In the genomic region with DNA sequence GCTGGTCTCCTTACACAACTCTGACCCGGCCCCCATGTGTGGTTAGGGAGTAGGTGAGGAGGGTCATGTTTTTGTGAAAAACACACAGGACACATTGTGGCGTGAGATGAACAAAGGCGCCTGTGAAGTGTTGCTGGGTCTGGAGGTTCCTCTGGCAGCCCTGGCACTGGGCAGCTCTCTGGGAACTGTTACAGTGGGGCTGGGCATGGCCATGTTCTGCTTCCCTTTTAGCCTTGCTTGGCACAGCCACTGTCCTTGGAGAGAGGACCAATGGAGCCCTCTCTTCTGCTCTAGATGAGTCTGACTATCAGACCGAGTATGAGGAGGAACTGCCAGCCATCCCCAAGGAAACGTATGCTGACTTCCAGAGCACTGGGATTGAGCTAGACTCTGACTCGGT, we compare ENCODE assay signal across 26 mouse cellular contexts. TPM values are rescaled to one million over a fixed set of nuclear protein-coding genes. Genes with fewer than 3 reads are reported as not detected.
"Had no signal": no experiment of that assay in that cellular context is flagged by ENCODE, and none has a peak within 500 bp of the region (broad histone marks: within the 10 kb centered on the region; RNA-seq: fewer than 3 reads in every experiment).

No protein-coding gene starts in this region.

- DNase-seq: gastrocnemius, adult 2 months; gastrocnemius, postnatal 10 days; gastrocnemius, postnatal 25 days; heart, postnatal 4 days; kidney, adult 18-20 months; kidney, adult 8-10 months; kidney, postnatal 10 days; kidney, postnatal 25 days; kidney, postnatal 4 days; layer of hippocampus, adult 9-11 months; liver; liver, embryonic 13.5 days had no signal

- H3K27ac ChIP-seq: heart, adult 2 months; heart, embryonic 13.5 days; heart, embryonic 15.5 days; intestine, embryonic 15.5 days; limb, embryonic 12.5 days; liver, embryonic 13.5 days; liver, embryonic 15.5 days had no signal

- H3K4me3 ChIP-seq: gastrocnemius, adult 2 months; heart, adult 2 months; heart, embryonic 13.5 days; heart, embryonic 15.5 days; intestine, embryonic 15.5 days; left cerebral cortex, adult 2 months; liver, embryonic 13.5 days had no signal

RNA-seq across cellular contexts. Expression of a gene that starts 27.0 kb away (rescaled TPM):
- total RNA-seq: gastrocnemius, adult 2 months; gastrocnemius, postnatal 10 days; gastrocnemius, postnatal 25 days; gastrocnemius, postnatal 4 days; granulocyte monocyte progenitor cell, adult 5-6 weeks; heart, adult 2 months; heart, postnatal 25 days; heart, postnatal 4 days; layer of hippocampus, adult 8-10 months; layer of hippocampus, postnatal 25 days; left cerebral cortex, adult 2 months; left cerebral cortex, postnatal 14 days; left cerebral cortex, postnatal 36 days had no signal

RNA-seq across cellular contexts. Expression of a gene that starts 41.8 kb away (rescaled TPM):
- total RNA-seq: gastrocnemius, adult 2 months; gastrocnemius, postnatal 10 days; gastrocnemius, postnatal 25 days; gastrocnemius, postnatal 4 days; granulocyte monocyte progenitor cell, adult 5-6 weeks; heart, adult 2 months; heart, postnatal 25 days; heart, postnatal 4 days; layer of hippocampus, adult 8-10 months; layer of hippocampus, postnatal 25 days; left cerebral cortex, adult 2 months; left cerebral cortex, postnatal 14 days; left cerebral cortex, postnatal 36 days had no signal
